Mouse (Mus musculus) CH12F3 (cell line): ENCODE measurements at regions not wholly inside any gene's neighbourhood (a gene's known extent, or its start where the extent isn't known, plus 50 kb on each side); places are given as distances from the start of the nearest gene placed in this dataset.

Experiments
- in situ Hi-C: fragments of 300-500 bp; cut with MboI; formaldehyde crosslinking; loops from 2 replicates; pipeline ENCODE4 v1.14.3; 2020; ENCODE audit warnings: low sequenced_read_pairs

DNA sequence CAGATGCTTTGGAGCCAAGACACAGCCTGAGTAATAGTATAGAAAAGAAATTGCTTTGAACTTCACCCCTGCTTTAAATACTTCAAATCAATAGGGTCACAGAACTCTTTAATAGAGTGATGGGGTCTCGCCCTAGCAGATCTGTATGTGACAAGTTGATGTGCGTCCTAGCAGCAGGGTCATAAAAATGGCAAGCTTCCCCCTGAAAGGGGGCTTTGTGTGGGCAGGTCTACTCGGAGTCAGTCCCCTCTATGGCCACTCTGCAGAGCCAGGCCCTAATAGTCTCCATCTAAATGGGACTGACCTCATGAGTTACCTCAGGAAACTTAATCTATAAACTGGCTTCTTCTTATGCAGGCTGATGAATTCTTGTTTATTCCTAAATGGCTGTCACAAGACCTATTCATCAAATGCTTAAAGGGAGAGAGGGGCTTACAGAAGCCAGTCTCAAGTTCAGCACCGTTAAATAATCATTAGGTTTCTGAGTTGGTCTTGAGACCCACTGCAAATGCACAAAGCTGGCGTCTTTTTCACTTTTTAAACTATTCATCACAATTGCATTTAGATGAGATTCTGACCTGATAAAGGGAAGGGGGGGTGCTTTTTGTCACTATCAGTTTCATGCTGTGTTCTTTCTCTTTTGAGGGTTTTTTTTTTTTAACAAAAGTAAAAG, 457.0 kb upstream of the Fam92a start:
- in situ Hi-C loops = no loop called here

DNA sequence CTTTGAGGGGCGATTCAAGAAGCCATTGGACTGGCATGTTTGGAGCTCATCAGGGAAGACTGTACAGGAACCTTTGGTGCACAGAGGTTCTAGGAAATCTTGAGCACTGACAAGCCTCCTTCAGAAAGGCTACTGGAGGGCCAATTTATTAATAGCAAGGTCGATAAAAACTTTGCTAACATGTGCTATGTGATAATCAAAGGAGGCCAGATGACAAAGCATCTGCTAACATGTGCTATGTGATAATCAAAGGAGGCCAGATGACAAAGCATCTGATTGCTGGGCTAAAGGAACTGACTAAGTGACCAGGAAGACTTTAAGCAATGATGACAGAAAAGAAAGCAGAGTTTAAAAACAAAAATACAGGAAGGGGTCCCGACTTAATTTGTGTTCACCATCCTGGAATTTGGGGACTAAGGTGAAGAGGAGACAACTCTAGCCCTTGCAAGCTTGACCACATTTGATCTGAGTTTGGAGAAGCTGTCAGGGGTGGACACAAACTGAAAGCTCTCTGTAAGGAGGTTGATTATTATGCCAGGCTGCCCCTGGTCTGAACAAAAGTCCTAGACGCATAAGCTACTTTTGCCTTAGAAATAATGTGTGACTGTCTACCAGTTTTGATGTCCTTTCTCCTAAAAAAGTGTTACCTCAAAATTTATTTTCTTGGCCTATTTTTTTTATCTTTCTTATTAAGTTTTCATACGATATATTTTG, 455.5 kb upstream of the Fam92a start:
- in situ Hi-C loops = no loop called here

DNA sequence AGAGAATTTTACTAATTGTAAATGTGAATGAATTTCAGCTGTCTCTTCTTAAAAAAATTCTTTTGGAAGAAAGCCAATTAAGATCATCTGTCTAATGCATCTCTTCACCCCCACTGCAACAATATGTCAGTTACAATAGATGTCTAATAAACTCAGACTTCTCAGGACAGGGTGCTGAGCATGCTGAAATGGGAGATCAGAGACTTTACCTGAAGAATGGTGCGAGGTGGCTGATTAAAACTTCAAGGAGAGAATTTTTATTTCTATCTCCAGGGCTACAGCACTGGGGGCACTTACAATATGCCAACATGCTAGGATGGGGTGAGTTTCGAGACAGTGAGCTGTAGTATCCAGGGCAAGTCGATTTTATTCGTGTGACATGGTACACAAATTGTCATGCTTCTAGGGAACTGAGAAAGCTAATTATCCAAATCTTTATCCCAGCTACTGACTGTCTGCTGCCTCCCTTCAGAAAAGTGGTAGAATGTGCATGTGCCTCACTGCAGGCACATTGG, 449.0 kb upstream of the Fam92a start:
- in situ Hi-C loops = no loop called here

DNA sequence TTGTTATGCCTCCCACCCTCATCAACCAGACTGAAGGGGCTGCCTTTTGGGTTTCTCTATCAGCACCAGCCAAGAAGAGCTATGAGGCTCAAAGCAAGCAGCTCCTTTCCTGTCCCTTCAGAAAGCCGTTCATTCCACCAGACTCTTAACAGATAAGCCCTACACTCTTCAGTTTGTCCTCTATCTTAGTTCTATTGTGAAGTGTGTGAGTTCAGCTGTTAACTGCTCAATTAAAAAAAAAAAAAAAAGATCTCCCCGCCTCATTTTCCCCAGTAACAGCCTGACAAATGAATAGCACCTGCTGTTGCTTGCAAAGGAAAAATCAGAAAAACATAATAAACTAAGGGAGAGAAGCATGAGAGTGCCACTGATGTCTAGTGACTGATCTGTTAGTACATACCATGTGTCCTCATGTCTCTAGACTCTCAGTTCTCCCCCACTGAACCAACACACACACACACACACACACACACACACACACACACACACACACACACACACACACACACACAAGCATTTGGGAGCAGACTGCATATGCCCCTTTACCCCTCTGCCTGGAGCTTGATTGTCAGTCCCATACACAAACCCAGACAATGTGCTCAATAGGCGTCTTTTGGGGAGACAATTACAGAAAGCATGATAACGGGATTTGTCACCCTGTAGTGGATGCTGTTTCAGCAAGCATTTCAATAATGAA, 448.4 kb upstream of the Fam92a start:
- in situ Hi-C loops = no loop called here

DNA sequence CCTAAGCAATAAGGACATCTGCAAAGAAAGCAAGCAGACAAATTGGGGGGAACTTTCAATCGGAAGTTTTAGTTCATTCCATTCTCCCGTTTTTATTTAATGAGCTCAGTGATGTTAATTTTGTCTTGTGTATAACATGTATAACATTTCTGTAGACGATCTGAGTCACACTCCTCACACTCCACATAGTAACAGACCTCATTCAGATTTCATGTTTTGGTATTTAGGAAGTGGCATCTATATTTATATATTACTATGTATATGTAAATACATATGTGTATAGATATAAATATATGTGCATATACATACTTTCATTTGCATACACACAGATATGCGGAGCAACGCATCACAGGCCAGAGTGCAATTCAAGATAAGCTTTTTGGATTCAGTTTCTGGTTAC, 444.9 kb upstream of the Fam92a start:
- in situ Hi-C loops = no loop called here

- in situ Hi-C loops = no loop called here
These were observed 439.7 kb upstream of the Fam92a start for GRCm38 (mm10) chr4:12611511-12611910.

DNA sequence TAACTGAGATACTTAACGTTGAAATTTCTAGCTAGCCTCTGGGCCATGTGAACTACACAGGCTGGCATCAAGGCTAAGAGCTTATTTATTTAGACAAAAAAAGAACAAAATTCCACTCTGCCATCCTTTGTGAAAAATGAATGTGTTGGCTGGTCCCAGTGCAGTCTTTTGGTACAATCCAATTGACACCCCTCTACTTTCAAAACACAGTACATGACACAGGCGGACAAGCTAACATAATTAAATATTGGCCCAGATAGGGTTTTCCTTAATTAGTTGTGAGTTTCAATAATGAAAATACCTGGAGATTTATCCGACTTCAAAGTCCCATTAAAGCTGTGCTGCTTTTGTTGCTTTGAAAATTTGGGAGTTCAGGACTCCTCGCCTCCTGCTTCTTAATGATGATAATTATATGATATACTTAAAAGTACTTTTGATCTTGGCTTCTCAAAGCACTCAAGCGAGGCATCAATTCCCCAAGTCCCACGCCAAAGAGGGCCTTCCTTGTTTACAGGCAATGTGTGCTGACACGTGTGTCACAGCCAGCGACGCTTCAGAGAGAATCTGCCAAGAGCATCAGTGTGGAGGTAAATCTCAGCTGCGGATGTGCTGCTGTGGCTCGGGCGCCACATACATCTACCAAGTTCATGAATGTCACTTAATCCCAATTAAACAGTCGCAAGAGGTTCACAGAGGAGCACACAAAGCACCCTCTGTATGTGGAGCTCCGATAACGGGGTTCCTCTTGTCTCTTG, 429.5 kb upstream of the Fam92a start:
- in situ Hi-C loops = no loop called here

DNA sequence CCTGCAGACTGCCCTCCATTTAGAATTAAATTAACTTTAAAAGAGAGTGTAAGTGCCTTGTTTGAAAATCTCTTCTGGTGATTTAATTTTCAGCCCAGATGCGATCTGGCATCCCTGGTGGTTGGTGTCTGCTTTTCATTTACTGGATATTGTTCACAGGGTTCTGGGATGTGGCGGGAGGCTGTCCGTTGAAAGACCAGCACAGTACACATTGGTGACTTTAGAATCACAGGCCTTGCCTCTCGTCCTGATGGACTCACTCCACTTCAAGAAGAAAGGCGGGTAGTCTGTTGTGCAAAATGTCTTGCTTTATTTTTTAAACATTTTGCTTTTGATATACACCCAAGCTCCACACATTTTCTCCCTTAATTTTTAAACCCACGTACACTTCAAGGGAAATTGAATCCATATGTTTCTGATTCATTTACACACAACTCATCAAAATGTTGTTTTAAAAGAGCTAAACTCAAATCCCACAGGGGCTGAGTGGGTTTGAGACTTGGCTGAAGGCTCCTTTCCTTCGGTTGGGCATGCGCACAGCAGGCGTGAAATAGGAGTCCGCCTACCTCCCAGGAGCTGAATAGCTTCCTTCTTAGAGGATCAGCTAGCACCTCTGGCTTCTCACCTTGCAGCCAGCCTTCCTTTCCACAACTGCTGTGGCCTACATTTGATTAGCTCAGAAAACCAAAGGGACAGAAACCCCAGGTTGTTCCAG, 424.1 kb upstream of the Fam92a start:
- in situ Hi-C loops = no loop called here

DNA sequence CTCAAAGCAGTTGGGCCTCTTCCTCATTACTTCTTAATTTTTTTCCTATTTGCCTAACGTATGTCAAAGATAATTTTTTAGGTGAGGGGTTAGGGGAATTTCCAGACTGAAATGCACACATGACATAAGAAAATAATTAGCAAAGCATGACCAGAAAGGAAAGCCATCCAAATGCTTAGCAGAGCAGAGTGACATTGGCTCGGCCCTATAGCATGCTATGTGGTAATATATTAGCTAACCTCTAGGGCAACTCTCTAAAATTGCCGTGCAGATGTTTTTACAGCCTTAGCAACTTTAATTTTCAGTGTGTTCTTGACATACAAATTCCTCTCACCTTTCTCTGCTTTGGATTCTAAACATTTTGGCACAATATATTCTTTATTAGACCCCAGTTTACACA, 421.2 kb upstream of the Fam92a start:
- in situ Hi-C loops = no loop called here

GRCm38 (mm10) chr4:12578102-12578501, 406.3 kb upstream of the Fam92a start:
- in situ Hi-C loops = no loop called here

- in situ Hi-C loops = no loop called here
These were observed 400.1 kb upstream of the Fam92a start for GRCm38 (mm10) chr4:12571881-12572280.

DNA sequence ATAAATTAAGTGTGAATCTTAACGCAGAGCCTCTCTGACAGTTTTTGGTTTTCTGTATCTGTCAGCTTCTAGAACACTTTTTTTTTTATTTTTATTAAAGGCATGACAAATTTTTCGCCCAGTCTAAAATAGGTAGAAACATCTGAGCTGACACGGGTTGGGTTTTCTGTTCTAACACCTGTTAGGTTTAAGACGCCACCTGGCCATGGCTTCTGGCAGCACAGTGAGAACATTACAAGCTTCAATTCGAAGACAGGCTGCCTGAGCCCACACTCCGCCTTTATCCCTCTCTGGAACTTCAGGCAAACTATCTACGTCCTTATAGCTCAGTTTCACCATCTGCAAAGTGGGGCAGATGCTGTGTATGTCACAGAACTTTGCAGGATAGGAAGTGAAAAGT, 398.9 kb upstream of the Fam92a start:
- in situ Hi-C loops = no loop called here

DNA sequence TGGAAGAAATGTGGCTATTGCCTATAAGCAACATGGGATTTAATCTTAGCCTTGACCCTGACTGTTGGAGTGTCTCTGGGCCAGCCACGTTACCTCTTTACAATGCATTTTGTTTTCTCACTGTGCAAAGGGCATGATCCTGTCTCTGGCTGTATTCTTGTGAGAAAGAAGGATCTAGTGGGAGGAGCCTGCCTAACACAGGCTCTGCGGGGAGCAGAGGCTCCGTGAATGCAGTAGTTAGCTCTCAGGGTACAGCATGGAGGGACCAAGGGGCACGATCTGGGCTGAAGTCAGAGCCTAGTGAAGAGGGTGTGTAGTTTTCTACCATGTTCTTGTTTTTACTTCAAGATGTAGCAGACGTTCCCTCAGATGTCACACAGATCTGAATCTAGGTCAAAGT, 395.8 kb upstream of the Fam92a start:
- in situ Hi-C loops = no loop called here

GRCm38 (mm10) chr4:12563016-12563415, 391.2 kb upstream of the Fam92a start:
- in situ Hi-C loops = no loop called here

DNA sequence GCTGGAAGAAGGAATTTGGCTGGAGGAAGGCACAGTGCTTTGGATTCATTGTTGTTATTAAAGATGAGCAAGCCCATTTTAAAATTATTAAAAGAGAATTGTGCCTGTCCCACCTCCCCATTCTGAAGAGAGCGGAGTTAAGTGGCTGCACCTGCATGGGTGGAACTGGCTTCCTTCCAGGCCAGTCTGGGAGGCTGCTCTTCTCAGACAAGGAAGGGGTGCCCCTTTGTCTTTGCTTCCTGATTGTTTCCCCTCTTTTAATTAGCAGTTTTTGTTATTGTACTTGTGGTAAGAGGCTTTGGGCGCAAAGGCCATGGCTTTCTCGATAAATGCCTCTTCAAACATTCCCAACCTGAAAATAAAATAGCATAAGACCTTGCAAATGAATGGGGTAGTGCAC, 388.7 kb upstream of the Fam92a start:
- in situ Hi-C loops = no loop called here

GRCm38 (mm10) chr4:12560015-12560414, 388.2 kb upstream of the Fam92a start:
- in situ Hi-C loops = no loop called here

GRCm38 (mm10) chr4:12557105-12557504, 385.3 kb upstream of the Fam92a start:
- in situ Hi-C loops = no loop called here

- in situ Hi-C loops = loop anchor here (10.0 kb wide), 1 partner anchor 1226 kb away; no protein-coding TSS in a partner anchor
These were observed 377.4 kb upstream of the Fam92a start for GRCm38 (mm10) chr4:12549265-12549664.

- in situ Hi-C loops = loop anchor here (10.0 kb wide), 1 partner anchor 1231 kb away; no protein-coding TSS in a partner anchor
These were observed 372.1 kb upstream of the Fam92a start for GRCm38 (mm10) chr4:12543906-12544305.

DNA sequence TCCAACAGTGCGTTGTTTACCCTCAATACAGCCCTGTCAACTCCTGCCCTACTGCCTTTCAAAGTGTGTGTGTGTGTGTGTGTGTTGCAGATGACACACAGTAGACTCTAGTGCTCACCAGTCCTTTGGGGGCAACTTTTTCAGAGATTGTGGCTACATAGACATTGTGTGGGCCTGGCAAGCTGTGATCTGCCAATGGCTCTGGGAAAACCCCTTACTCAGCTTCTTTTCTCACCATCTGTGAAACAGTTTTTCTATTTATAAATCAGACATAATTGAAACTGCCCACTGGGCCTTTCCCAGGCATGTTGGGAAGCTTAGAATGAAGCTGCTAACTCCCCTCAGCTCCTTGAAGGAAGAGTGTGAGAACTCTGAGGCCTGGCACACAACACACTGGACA, 369.7 kb upstream of the Fam92a start:
- in situ Hi-C loops = loop anchor here (10.0 kb wide), 1 partner anchor 1233 kb away; no protein-coding TSS in a partner anchor
